Mouse (Mus musculus) cortical plate, adult 2 months (tissue): ENCODE results near the gene Heg1.

Source experiments
- CTCF ChIP-seq: fragments of 200-500 bp; IDR thresholded peaks from 2 replicates; pipeline ENCODE4 v1.5.1; 2011; ENCODE audit warnings: mild to moderate bottlenecking, control low read depth, low read length; ENCODE audit not compliant: insufficient read depth; ENCODE audit errors: extremely low read depth
- POLR2A ChIP-seq: fragments of 200-500 bp; IDR thresholded peaks from 2 replicates; pipeline ENCODE4 v1.6.1; 2011; ENCODE audit warnings: mild to moderate bottlenecking, low read length, control low read depth; ENCODE audit not compliant: insufficient read depth; ENCODE audit errors: extremely low read depth

- TF ChIP-seq CTCF (no peak), POLR2A (no peak)
These were observed 82.6 kb downstream of the Heg1 start for GRCm38 (mm10) chr16:33766757-33767156.
